Comparison of ENCODE assay signal across 8 mouse cellular contexts in the genomic region with DNA sequence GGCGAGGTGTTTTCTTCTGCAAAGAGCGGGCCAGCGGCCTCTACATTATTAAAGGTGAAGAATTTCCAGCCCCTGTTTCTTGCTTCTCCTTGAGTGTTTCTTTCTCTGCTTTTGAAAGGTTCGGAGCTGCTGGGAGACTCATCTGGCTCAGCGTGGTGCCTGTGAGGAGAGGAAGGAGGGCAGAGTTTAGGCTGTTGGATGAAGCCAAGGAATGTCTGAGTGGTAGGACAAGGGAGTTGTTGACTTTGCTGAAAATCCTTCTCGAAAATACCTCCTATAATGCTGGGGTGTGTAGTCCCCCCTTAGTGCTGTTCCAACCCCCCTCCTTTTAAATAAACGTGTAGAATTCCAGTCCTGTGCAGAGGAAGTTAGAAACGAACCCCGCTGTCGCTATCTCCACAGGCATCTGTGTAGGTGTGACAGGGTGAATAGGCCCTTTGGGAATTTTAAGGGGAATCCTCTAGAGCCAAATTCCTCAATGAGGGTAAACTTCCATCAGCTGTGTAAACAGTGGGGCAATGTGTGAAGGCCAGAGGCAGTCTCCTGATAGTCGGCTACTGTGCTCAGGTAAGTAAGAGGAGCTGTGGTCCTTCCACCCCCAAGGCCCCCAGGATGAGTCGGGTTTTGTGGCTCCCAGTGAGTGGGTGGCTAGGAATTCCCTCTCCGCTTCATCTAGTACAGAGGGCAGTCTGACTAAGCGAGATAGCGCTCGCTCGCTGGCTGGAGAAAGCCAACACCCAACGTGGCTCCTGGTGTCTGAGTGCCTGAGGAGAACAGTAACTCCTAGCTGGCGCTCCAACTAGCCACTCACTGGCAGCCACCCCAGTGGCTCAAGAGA. TPM values are rescaled to one million over a fixed set of nuclear protein-coding genes. Genes with fewer than 3 reads are reported as not detected.
DNase-seq lines count a peak whose midpoint lies in the region; ATAC-seq and TF ChIP-seq lines count a peak whose summit lies in the region.

No protein-coding gene starts in this region.

- TF ChIP-seq CTCF in layer of hippocampus, adult 2 months (conservative IDR thresholded peaks at IDR 0.05) = no peak

- peaks cover 14% of the 10 kb centered on the region for H3K4me1 ChIP-seq in limb, embryonic 12.5 days (replicated peaks)

- no peaks in the 10 kb centered on the region for H3K36me3 ChIP-seq in limb, embryonic 12.5 days
- no peaks in the 10 kb centered on the region for H3K36me3 ChIP-seq in myocyte (ENCODE audit: control insufficient read depth, insufficient read depth)

- 0 out of 2 replicates have a peak overlapping the region, but pooled peaks have one; percentile 8 for H3K4me2 ChIP-seq in limb, embryonic 12.5 days
- H3K4me2 ChIP-seq in myocyte (ENCODE audit: low read depth) = peak overlapping the region; percentile 75

- no peak for TF ChIP-seq POLR2A in myocyte (IDR thresholded peaks at IDR 0.05; ENCODE audit: insufficient read length, low read depth)

- intact Hi-C loops in left cerebral cortex, postnatal 4 days (cut with DNase I) = no loop called here

- DNase-seq in layer of hippocampus, adult 2 months (ENCODE audit: low spot score in 2 of 2) = no peak
- no peak for DNase-seq in layer of hippocampus, adult 11-12 months (ENCODE audit: low spot score)
- DNase-seq in fat pad, adult 2 months (ENCODE audit: extremely low read depth, low read depth, low spot score) = peak; percentile 23
- no peak for DNase-seq in left cerebral cortex, postnatal 4 days
- no peak for DNase-seq in layer of hippocampus, adult 9-10 months (ENCODE audit: low spot score)

- H3K4me3 ChIP-seq in layer of hippocampus, adult 2 months = no peak overlapping the region
- no peak overlapping the region for H3K4me3 ChIP-seq in limb, embryonic 12.5 days (replicated peaks)
- no peak overlapping the region for H3K4me3 ChIP-seq in myocyte

- H3K9ac ChIP-seq in limb, embryonic 12.5 days (replicated peaks) = no peak overlapping the region

- 28% methylated on average over 19 of the region's 19 CpGs for WGBS in limb, embryonic 12.5 days

- no peaks in the 10 kb centered on the region for H3K9me3 ChIP-seq in limb, embryonic 12.5 days

- H3ac ChIP-seq in myocyte (ENCODE audit: control insufficient read depth, insufficient read length) = no peak overlapping the region

- peak overlapping the region; percentile 75 for H3K27ac ChIP-seq in layer of hippocampus, adult 2 months
- H3K27ac ChIP-seq in limb, embryonic 12.5 days = peak overlapping the region; percentile 73

- H3K27me3 ChIP-seq in limb, embryonic 12.5 days = 0 out of 2 replicates have a peak, but pooled peaks cover 2% of the 10 kb centered on the region
- no peaks in the 10 kb centered on the region for H3K27me3 ChIP-seq in myocyte (ENCODE audit: control insufficient read depth, insufficient read depth, insufficient read length)

- 0 out of 2 replicates have a peak, but pooled peaks have one; percentile 37 for ATAC-seq in limb, embryonic 12.5 days (ENCODE audit: insufficient number of reproducible peaks, insufficient read depth, low FRiP score, low TSS enrichment, low read depth)
- ATAC-seq in inflammation-experienced regulatory T-cells, adult 6 months = no peak

- H3K79me2 ChIP-seq in myocyte (ENCODE audit: control insufficient read depth, insufficient read depth) = no peaks in the 10 kb centered on the region

TF ChIP-seq in myocyte, 11 proteins besides CTCF, POLR2A, EP300 and RAD21:
- peak in 2 of 3 experiments; percentile 3 to 7 for TF ChIP-seq MYOD1 (IDR thresholded peaks at IDR 0.05; ENCODE audit: control insufficient read depth in 1 of 3, insufficient read length in 2 of 3, low read depth in 2 of 3)
- peak in 1 of 3 experiments; percentile 16 for TF ChIP-seq MYOG (IDR thresholded peaks at IDR 0.05; ENCODE audit: control insufficient read depth in 1 of 3, insufficient read depth in 1 of 3, insufficient read length in 2 of 3, low read depth in 2 of 3)
- no peak for TF ChIP-seq POLR2AphosphoS2 (IDR thresholded peaks at IDR 0.05; ENCODE audit: insufficient read length, low read depth)
- no peak for TF ChIP-seq E2F4 (IDR thresholded peaks at IDR 0.05; ENCODE audit: insufficient read depth)
- no peak for TF ChIP-seq MAX (IDR thresholded peaks at IDR 0.05; ENCODE audit: low read depth)
- TF ChIP-seq TCF3 (IDR thresholded peaks at IDR 0.05; ENCODE audit: insufficient read length, low read depth) = no peak
- TF ChIP-seq REST (IDR thresholded peaks at IDR 0.05; ENCODE audit: insufficient read depth, insufficient read length) = no peak
- no peak for TF ChIP-seq SRF (IDR thresholded peaks at IDR 0.05; ENCODE audit: control insufficient read depth, insufficient read length, low read depth)
- TF ChIP-seq USF1 (IDR thresholded peaks at IDR 0.05; ENCODE audit: low read depth) = no peak
- no peak for TF ChIP-seq CEBPB (IDR thresholded peaks at IDR 0.05; ENCODE audit: insufficient read depth, poor library complexity, severe bottlenecking)

RNA-seq across cellular contexts. Expression of a gene that starts 35.0 kb away (rescaled TPM):
- total RNA-seq in layer of hippocampus, adult 2 months (2021) = 1 to 10 TPM; 3.6 to 4.0 TPM
- polyA plus RNA-seq in limb, embryonic 12.5 days (2016; fragmentation: Nextera tagmentation; extraction: Ambion mirVana) = 58.7 and 65.8 TPM in 2 replicates
- polyA plus RNA-seq in myocyte (2012; fragmentation: generic; extraction: Trizol) = 49.6 TPM
- polyA plus RNA-seq in inflammation-experienced regulatory T-cells, adult 6 months (2017; shearing (Covaris generic)) = not detected
- total RNA-seq in left cerebral cortex, postnatal 4 days (2021) = 1 to 10 TPM; 6.3 to 6.5 TPM

Comparison
In these comparisons a context has a peak if more than half of its experiments do, and no peak if none do; other contexts are left out.
1. RNA of a gene that starts 35.0 kb away (polyA plus RNA-seq): 58.7 to 65.8 TPM in limb, embryonic 12.5 days and 49.6 TPM in myocyte (single experiment); not detected in inflammation-experienced regulatory T-cells, adult 6 months; every median in the first group is over 10 times any median in the second.